Mouse (Mus musculus): ENCODE measurements at regions not wholly inside any gene's neighbourhood (a gene's known extent, or its start where the extent isn't known, plus 50 kb on each side); places are given as distances from the start of the nearest gene placed in this dataset.

DNA sequence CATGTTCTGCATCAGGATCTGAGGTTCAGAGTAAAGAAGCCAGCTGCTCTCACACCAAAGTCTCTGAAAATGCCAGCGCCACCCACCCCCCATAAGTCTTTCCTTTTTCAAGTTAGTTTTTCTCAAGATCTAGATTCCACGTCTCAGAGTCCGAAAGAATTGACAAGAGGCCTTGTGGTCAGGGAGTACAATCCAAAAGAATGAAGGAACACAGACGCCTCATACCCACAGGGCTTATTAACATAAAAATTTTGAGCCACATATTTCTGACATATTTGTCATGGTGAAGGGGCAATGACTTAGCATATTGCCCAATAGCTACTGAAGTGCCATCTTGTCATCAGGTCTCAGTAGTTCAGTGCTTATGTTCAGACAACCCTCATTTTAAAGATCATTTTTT lies 92.6 kb downstream of the Rassf10 start:
- Histone ChIP-seq H3K27me3 (replicated peaks; ENCODE audit: insufficient read depth, low read length) (no peaks in the 10 kb centered on the region), H3K9me3 (ENCODE audit: low read length) (no peaks in the 10 kb centered on the region), H3K4me2 (replicated peaks; ENCODE audit: low read depth, low read length) (no peak overlapping the region), H3K36me3 (ENCODE audit: insufficient read depth, low read length) (no peaks in the 10 kb centered on the region), H3K4me3 (ENCODE audit: low read depth, low read length) (no peak overlapping the region), H3K9ac (replicated peaks; ENCODE audit: low read depth) (no peak overlapping the region), H3K4me1 (ENCODE audit: insufficient read depth, low read depth, low read length) (no peaks in the 10 kb centered on the region), H3K27ac (ENCODE audit: low read length) (peak overlapping the region; percentile 6; the same call in 1 of the 2 replicates)
- TF ChIP-seq EP300 (IDR thresholded peaks at IDR 0.05) (no peak), CTCF (IDR thresholded peaks at IDR 0.05) (no peak)
- WGBS: 60% methylated on average over 4 of the region's 4 CpGs
- DNase-seq (ENCODE audit: low spot score) (peak; percentile 71), ATAC-seq (peak; percentile 57)

DNA sequence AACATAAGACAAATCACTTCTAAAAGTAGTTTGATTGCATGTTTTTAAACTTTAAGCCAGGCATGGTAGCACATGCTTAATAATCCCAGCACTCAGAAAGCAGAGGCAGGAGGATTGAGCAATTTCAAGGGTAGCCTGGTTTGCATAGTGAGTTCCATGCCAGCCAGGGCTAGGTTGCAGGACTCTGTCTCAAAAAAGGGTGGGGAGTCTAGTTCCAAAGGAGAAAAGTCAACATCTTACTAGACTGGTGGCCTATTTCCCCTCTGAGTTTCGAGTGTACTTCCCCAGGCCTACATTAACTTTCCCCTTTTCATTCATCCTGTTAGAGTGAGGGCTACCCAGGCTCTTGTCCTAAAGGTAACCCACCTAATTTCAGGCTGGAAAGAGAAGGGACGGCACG lies 93.8 kb downstream of the Rassf10 start:
- H3K9ac ChIP-seq (replicated peaks; ENCODE audit: low read depth): no peak overlapping the region
- H3K27ac ChIP-seq (ENCODE audit: low read length): peak overlapping the region; percentile 51
- ATAC-seq: peak; percentile 35
- no peak overlapping the region for H3K4me2 ChIP-seq (replicated peaks; ENCODE audit: low read depth, low read length)
- no peaks in the 10 kb centered on the region for H3K36me3 ChIP-seq (ENCODE audit: insufficient read depth, low read length)
- no peaks in the 10 kb centered on the region for H3K9me3 ChIP-seq (ENCODE audit: low read length)
- no peaks in the 10 kb centered on the region for H3K4me1 ChIP-seq (ENCODE audit: insufficient read depth, low read depth, low read length)
- H3K4me3 ChIP-seq (ENCODE audit: low read depth, low read length): no peak overlapping the region
- WGBS: 66% methylated on average over 3 of the region's 3 CpGs
- H3K27me3 ChIP-seq (replicated peaks; ENCODE audit: insufficient read depth, low read length): no peaks in the 10 kb centered on the region
- no peak for TF ChIP-seq CTCF (IDR thresholded peaks at IDR 0.05)
- TF ChIP-seq EP300 (IDR thresholded peaks at IDR 0.05): no peak
- DNase-seq (ENCODE audit: low spot score): peak; percentile 68

- H3K27ac ChIP-seq (ENCODE audit: low read length): peak overlapping the region; percentile 51; the same call in 1 of the 2 replicates
- H3K27me3 ChIP-seq (replicated peaks; ENCODE audit: insufficient read depth, low read length): no peaks in the 10 kb centered on the region
- ATAC-seq (peak; percentile 78), DNase-seq (ENCODE audit: low spot score) (peak; percentile 81)
- 46% methylated on average over 4 of the region's 4 CpGs for WGBS
- H3K4me3 ChIP-seq (ENCODE audit: low read depth, low read length): no peak overlapping the region
- no peaks in the 10 kb centered on the region for H3K36me3 ChIP-seq (ENCODE audit: insufficient read depth, low read length)
- no peaks in the 10 kb centered on the region for H3K9me3 ChIP-seq (ENCODE audit: low read length)
- TF ChIP-seq EP300 (IDR thresholded peaks at IDR 0.05) (peak; percentile 24; the same call in 1 of the 2 replicates), CTCF (IDR thresholded peaks at IDR 0.05) (no peak)
- no peak overlapping the region for H3K4me2 ChIP-seq (replicated peaks; ENCODE audit: low read depth, low read length)
- no peaks in the 10 kb centered on the region for H3K4me1 ChIP-seq (ENCODE audit: insufficient read depth, low read depth, low read length)
- H3K9ac ChIP-seq (replicated peaks; ENCODE audit: low read depth): no peak overlapping the region
Observed at GRCm38 (mm10) chr7:113048097-113048795, 94.5 kb downstream of the Rassf10 start.

- no peaks in the 10 kb centered on the region for H3K36me3 ChIP-seq (ENCODE audit: insufficient read depth, low read length)
- no peaks in the 10 kb centered on the region for H3K9me3 ChIP-seq (ENCODE audit: low read length)
- H3K27ac ChIP-seq (ENCODE audit: low read length): no peak overlapping the region
- ATAC-seq (no peak), DNase-seq (ENCODE audit: low spot score) (no peak)
- H3K4me3 ChIP-seq (ENCODE audit: low read depth, low read length): no peak overlapping the region
- no peak overlapping the region for H3K9ac ChIP-seq (replicated peaks; ENCODE audit: low read depth)
- no peaks in the 10 kb centered on the region for H3K27me3 ChIP-seq (replicated peaks; ENCODE audit: insufficient read depth, low read length)
- H3K4me1 ChIP-seq (ENCODE audit: insufficient read depth, low read depth, low read length): no peaks in the 10 kb centered on the region
- 79% methylated on average over 5 of the region's 5 CpGs for WGBS
- no peak overlapping the region for H3K4me2 ChIP-seq (replicated peaks; ENCODE audit: low read depth, low read length)
- no peak for TF ChIP-seq EP300 (IDR thresholded peaks at IDR 0.05)
- no peak for TF ChIP-seq CTCF (IDR thresholded peaks at IDR 0.05)
Observed at GRCm38 (mm10) chr7:113049440-113049839, 95.7 kb downstream of the Rassf10 start.

DNA sequence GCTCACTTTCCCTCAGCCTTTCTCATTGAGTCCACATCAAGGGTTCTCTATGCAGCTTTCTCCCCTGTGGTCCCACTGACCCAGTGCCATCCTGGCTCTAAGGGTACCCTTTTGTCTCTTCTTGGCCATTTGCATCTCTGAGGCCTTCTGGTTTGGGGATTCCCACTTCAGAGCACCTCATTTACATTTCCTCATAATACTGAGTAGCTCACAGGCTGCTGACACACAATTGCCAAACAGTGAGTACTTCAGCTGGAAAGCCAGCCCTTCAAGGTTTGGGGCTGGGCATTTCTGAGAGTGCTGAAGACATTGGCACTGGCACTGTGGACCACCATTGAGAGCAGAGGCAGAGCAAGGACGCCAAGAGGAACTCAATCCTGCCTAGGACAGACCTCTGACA lies 99.2 kb downstream of the Rassf10 start:
- Histone ChIP-seq H3K9ac (replicated peaks; ENCODE audit: low read depth) (no peak overlapping the region), H3K27me3 (replicated peaks; ENCODE audit: insufficient read depth, low read length) (no peaks in the 10 kb centered on the region), H3K4me3 (ENCODE audit: low read depth, low read length) (no peak overlapping the region), H3K4me2 (replicated peaks; ENCODE audit: low read depth, low read length) (no peak overlapping the region), H3K4me1 (ENCODE audit: insufficient read depth, low read depth, low read length) (no peaks in the 10 kb centered on the region), H3K36me3 (ENCODE audit: insufficient read depth, low read length) (no peaks in the 10 kb centered on the region), H3K27ac (ENCODE audit: low read length) (no peak overlapping the region), H3K9me3 (ENCODE audit: low read length) (no peaks in the 10 kb centered on the region)
- 20% methylated on average over 1 of the region's 1 CpGs for WGBS
- TF ChIP-seq EP300 (IDR thresholded peaks at IDR 0.05): no peak
- TF ChIP-seq CTCF (IDR thresholded peaks at IDR 0.05): no peak
- peak; percentile 59 for DNase-seq (ENCODE audit: low spot score)
- ATAC-seq: peak; percentile 59

GRCm38 (mm10) chr7:113056421-113056820 lies 102.7 kb downstream of the Rassf10 start:
- H3K27ac ChIP-seq (ENCODE audit: low read length): no peak overlapping the region
- H3K4me1 ChIP-seq (ENCODE audit: insufficient read depth, low read depth, low read length): peaks cover 13% of the 10 kb centered on the region
- DNase-seq (ENCODE audit: low spot score) (peak; percentile 25), ATAC-seq (no peak)
- TF ChIP-seq EP300 (IDR thresholded peaks at IDR 0.05) (no peak), CTCF (IDR thresholded peaks at IDR 0.05) (no peak)
- H3K27me3 ChIP-seq (replicated peaks; ENCODE audit: insufficient read depth, low read length): no peaks in the 10 kb centered on the region
- no peak overlapping the region for H3K4me2 ChIP-seq (replicated peaks; ENCODE audit: low read depth, low read length)
- H3K4me3 ChIP-seq (ENCODE audit: low read depth, low read length): no peak overlapping the region
- 66% methylated on average over 2 of the region's 2 CpGs for WGBS
- no peaks in the 10 kb centered on the region for H3K9me3 ChIP-seq (ENCODE audit: low read length)
- no peak overlapping the region for H3K9ac ChIP-seq (replicated peaks; ENCODE audit: low read depth)
- no peaks in the 10 kb centered on the region for H3K36me3 ChIP-seq (ENCODE audit: insufficient read depth, low read length)

Measured in lung, postnatal 0 days (tissue).